Mouse (Mus musculus): ENCODE data around the gene Sema5b.

Sema5b gene

DNA sequence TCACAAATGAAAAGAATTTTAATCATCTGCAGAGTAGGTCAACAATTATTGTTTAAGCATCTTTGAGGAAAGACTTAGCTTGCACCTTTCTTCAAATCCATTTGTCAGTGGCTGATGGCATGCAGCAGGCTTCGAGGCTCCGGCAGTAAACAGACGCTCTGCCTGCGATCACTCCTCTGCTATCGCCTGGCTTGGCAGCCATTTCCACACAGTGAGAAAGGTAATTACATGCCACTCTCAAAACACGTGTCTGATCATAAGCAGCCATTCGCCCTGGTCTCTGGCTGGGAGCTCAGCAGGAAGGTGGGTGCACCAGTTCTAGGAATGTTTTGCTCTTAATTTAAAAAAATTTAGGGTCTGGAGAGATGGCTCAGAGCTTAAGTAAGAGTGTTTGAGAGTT lies 170.1 kb downstream of the Sema5b start:
- 53% methylated on average over 7 of the region's 7 CpGs for WGBS

- 82% methylated on average over 7 of the region's 7 CpGs for WGBS
These were observed 172.7 kb downstream of the Sema5b start for GRCm38 (mm10) chr16:35713606-35714005.
